Mouse (Mus musculus): ENCODE data around the gene Kctd10. TPM values are rescaled to one million over a fixed set of nuclear protein-coding genes. Genes with fewer than 3 reads are reported as not detected.
A peak's percentile ranks its signal among the peaks of the same experiment; 100 is the strongest.

The Kctd10 gene
- polyA plus RNA-seq, 1 experiment from 2014 or later, result 86.4 TPM

DNA sequence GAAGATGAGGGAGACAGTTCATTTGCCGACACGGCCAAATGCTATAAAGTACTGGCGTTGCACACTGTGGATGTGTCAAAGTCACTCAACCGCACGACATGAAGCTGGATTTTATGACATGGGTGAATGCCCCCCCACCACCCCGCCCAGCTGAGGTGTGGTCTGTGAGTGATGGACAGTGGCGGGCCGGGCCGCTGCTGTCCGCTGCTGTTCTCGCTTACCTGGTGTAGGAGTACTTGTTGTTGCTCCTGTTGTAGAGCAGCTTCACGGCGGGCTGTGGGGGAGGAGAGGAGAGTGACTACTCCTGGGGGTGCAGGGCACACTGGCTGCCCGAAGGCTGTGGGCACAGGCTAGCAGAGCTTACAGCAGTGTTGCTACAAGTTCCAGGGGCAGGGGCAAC lies 12.2 kb downstream of the Kctd10 start:
- Histone ChIP-seq H3K27me3 (ENCODE audit: control insufficient read depth, insufficient read depth, low read length) (no peaks in the 10 kb centered on the region), H3K36me3 (ENCODE audit: control insufficient read depth, insufficient read depth, low read length) (peaks cover 4% of the 10 kb centered on the region), H3K27ac (ENCODE audit: low read depth, low read length) (no peak overlapping the region), H3K4me3 (ENCODE audit: low read depth, low read length) (no peak overlapping the region), H3K4me1 (replicated peaks; ENCODE audit: control insufficient read depth, insufficient read depth, low read length) (0 out of 2 replicates have a peak, but pooled peaks cover 2% of the 10 kb centered on the region), H3K9me3 (ENCODE audit: control insufficient read depth, low read length) (no peaks in the 10 kb centered on the region), H3K4me2 (ENCODE audit: low read depth, low read length, severe bottlenecking) (no peak overlapping the region), H3K9ac (ENCODE audit: low read length) (no peak overlapping the region)
- DNase-seq (ENCODE audit: low spot score) (no peak), ATAC-seq (replicated peaks; ENCODE audit: low FRiP score) (no peak)
- 93% methylated on average over 14 of the region's 14 CpGs for WGBS

DNA sequence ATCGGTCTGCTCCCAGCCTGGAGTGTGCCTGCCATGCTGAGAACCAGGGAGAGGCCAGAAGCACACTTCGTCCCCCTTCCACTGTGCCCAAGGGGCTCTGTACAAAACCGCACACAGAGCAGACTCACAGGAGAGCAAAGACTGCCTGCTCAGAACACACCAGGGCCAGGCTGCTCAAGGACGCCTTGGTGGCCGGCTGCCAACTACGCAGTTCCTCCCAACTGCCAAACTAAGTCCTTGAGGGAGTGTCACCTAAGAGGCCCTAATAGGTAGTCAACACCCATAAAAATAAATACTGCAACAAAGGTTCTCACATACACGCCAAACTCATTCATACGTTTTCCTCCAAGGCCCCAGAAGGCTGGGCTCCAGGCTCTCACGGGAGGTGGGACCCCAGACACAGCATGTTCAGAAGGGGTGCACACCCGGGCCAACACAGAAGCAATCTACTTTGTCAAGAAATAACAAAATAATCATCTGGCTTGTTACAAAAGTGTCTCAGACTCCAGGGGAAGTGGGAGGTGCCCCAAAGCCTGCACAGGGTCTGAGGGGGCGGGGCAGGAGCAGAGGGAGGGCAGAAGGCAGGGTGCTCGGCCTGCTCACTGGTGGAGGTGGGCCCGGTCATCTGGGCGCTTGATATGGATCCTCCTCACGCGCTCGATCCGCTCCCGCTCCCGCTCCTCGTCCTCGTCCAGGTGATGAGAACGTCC lies 15.1 kb downstream of the Kctd10 start:
- WGBS, result 92% methylated on average over 23 of the region's 23 CpGs
- no peak for DNase-seq (ENCODE audit: low spot score)
- Histone ChIP-seq H3K36me3 (ENCODE audit: control insufficient read depth, insufficient read depth, low read length) (peaks cover 4% of the 10 kb centered on the region), H3K9me3 (ENCODE audit: control insufficient read depth, low read length) (no peaks in the 10 kb centered on the region), H3K27ac (ENCODE audit: low read depth, low read length) (no peak overlapping the region), H3K4me3 (ENCODE audit: low read depth, low read length) (no peak overlapping the region), H3K4me2 (ENCODE audit: low read depth, low read length, severe bottlenecking) (no peak overlapping the region), H3K27me3 (ENCODE audit: control insufficient read depth, insufficient read depth, low read length) (no peaks in the 10 kb centered on the region), H3K9ac (ENCODE audit: low read length) (no peak overlapping the region), H3K4me1 (replicated peaks; ENCODE audit: control insufficient read depth, insufficient read depth, low read length) (no peaks in the 10 kb centered on the region)
- no peak for ATAC-seq (replicated peaks; ENCODE audit: low FRiP score)

DNA sequence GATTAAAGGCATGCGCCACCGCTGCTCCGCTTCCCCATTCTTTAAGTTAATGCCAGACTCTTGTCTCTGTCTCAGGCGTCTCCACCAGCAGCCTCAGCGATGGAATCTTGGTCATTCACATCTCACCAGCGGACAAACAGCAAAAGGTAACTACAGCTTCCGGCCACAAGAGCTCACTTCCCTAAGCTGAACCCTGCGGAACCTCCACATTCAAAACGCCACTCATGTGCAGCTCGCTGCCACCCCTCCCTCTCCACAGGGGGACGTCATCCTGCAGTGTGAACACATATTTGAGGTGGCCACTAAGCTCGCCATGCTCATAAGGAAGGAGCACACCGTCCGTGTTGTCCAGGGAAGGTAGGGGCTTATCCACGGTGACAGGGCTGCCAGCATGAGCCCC lies 19.3 kb downstream of the Kctd10 start:
- no peak overlapping the region for H3K27ac ChIP-seq (ENCODE audit: low read depth, low read length)
- ATAC-seq (replicated peaks; ENCODE audit: low FRiP score) (no peak), DNase-seq (ENCODE audit: low spot score) (no peak)
- peaks cover 3% of the 10 kb centered on the region; the same call in 1 of the 2 replicates for H3K4me1 ChIP-seq (replicated peaks; ENCODE audit: control insufficient read depth, insufficient read depth, low read length)
- H3K4me3 ChIP-seq (ENCODE audit: low read depth, low read length), result no peak overlapping the region
- no peak overlapping the region for H3K9ac ChIP-seq (ENCODE audit: low read length)
- H3K9me3 ChIP-seq (ENCODE audit: control insufficient read depth, low read length), result no peaks in the 10 kb centered on the region
- WGBS, result 86% methylated on average over 15 of the region's 15 CpGs
- no peaks in the 10 kb centered on the region for H3K27me3 ChIP-seq (ENCODE audit: control insufficient read depth, insufficient read depth, low read length)
- H3K36me3 ChIP-seq (ENCODE audit: control insufficient read depth, insufficient read depth, low read length), result peaks cover 4% of the 10 kb centered on the region
- H3K4me2 ChIP-seq (ENCODE audit: low read depth, low read length, severe bottlenecking), result no peak overlapping the region

DNA sequence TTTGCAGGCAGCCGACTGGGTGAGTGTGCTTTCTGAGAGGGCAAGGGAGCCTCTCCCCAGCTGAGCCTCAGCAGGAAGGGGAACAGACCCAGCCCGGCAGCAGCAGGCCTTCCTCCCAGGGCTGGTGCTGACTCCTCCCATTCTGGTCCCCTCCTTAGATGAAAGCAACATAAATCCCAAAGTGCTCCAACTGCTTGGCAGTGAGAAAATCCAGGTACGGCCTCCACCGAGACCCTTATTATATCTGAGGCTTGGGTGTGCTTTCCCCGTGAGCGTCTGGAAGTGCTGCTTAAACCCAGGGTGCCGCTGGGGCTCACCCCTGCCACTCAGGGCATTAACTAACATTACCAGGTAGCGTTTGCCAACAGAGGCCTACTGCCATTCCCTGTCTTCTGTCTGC lies 20.7 kb downstream of the Kctd10 start:
- Histone ChIP-seq H3K9me3 (ENCODE audit: control insufficient read depth, low read length) (no peaks in the 10 kb centered on the region), H3K27ac (ENCODE audit: low read depth, low read length) (no peak overlapping the region), H3K4me3 (ENCODE audit: low read depth, low read length) (no peak overlapping the region), H3K4me1 (replicated peaks; ENCODE audit: control insufficient read depth, insufficient read depth, low read length) (peaks cover 3% of the 10 kb centered on the region; the same call in 1 of the 2 replicates), H3K4me2 (ENCODE audit: low read depth, low read length, severe bottlenecking) (no peak overlapping the region), H3K9ac (ENCODE audit: low read length) (no peak overlapping the region), H3K27me3 (ENCODE audit: control insufficient read depth, insufficient read depth, low read length) (no peaks in the 10 kb centered on the region), H3K36me3 (ENCODE audit: control insufficient read depth, insufficient read depth, low read length) (no peaks in the 10 kb centered on the region; the same call in 1 of the 2 replicates)
- ATAC-seq (replicated peaks; ENCODE audit: low FRiP score) (no peak), DNase-seq (ENCODE audit: low spot score) (no peak)
- WGBS, result 81% methylated on average over 8 of the region's 8 CpGs

- no peak overlapping the region for H3K4me3 ChIP-seq (ENCODE audit: low read depth, low read length)
- H3K9me3 ChIP-seq (ENCODE audit: control insufficient read depth, low read length), result no peaks in the 10 kb centered on the region
- WGBS, result 71% methylated on average over 10 of the region's 10 CpGs
- ATAC-seq (replicated peaks; ENCODE audit: low FRiP score), result no peak
- no peak overlapping the region for H3K27ac ChIP-seq (ENCODE audit: low read depth, low read length)
- no peaks in the 10 kb centered on the region; the same call in 1 of the 2 replicates for H3K36me3 ChIP-seq (ENCODE audit: control insufficient read depth, insufficient read depth, low read length)
- H3K27me3 ChIP-seq (ENCODE audit: control insufficient read depth, insufficient read depth, low read length), result no peaks in the 10 kb centered on the region
- H3K4me1 ChIP-seq (replicated peaks; ENCODE audit: control insufficient read depth, insufficient read depth, low read length), result peaks cover 3% of the 10 kb centered on the region; the same call in 1 of the 2 replicates
- no peak overlapping the region for H3K4me2 ChIP-seq (ENCODE audit: low read depth, low read length, severe bottlenecking)
- no peak overlapping the region for H3K9ac ChIP-seq (ENCODE audit: low read length)
- no peak for DNase-seq (ENCODE audit: low spot score)
These were observed 21.5 kb downstream of the Kctd10 start for GRCm38 (mm10) chr5:114358833-114359232.

GRCm38 (mm10) chr5:114356936-114357751 lies 23.2 kb downstream of the Kctd10 start:
- Histone ChIP-seq H3K9ac (ENCODE audit: low read length) (no peak overlapping the region), H3K27ac (ENCODE audit: low read depth, low read length) (no peak overlapping the region), H3K27me3 (ENCODE audit: control insufficient read depth, insufficient read depth, low read length) (no peaks in the 10 kb centered on the region), H3K4me1 (replicated peaks; ENCODE audit: control insufficient read depth, insufficient read depth, low read length) (peaks cover 3% of the 10 kb centered on the region; the same call in 1 of the 2 replicates), H3K36me3 (ENCODE audit: control insufficient read depth, insufficient read depth, low read length) (no peaks in the 10 kb centered on the region; the same call in 1 of the 2 replicates), H3K4me2 (ENCODE audit: low read depth, low read length, severe bottlenecking) (no peak overlapping the region), H3K9me3 (ENCODE audit: control insufficient read depth, low read length) (no peaks in the 10 kb centered on the region), H3K4me3 (ENCODE audit: low read depth, low read length) (no peak overlapping the region)
- ATAC-seq (replicated peaks; ENCODE audit: low FRiP score), result no peak
- 55% methylated on average over 23 of the region's 23 CpGs for WGBS
- DNase-seq (ENCODE audit: low spot score), result no peak

DNA sequence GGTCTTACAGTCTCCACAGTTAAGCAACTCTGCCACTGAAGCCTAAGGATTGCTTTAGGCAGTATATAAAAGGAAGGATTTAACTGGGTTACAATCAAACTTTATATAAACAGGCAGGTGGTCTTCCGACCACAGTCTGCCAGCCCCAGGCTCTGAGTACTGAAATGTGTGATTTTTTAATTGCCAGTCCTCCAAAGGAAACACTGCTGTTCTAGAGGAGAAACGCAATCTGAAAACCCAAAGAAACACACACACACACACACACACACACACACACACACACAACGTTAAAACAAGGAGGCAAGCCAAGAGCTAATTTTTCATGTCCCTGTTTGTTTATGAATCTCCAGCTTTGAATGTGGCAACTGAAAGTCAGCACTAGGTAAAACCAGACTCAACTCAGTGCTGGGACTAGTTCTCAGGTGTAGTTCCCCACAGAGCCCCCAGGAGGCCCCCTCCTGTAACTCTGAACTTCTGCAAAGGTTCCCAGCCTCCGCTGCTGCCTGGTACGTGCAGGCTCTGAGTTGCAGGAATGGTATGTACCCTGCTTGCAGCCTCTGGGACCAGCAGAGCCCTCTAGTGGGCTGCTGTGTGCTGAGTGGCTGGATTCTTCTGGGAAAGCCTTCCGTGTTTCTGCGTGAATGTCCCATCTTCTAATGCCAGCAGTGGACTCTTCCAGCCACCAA lies 23.9 kb downstream of the Kctd10 start:
- Histone ChIP-seq H3K4me2 (ENCODE audit: low read depth, low read length, severe bottlenecking) (no peak overlapping the region), H3K27me3 (ENCODE audit: control insufficient read depth, insufficient read depth, low read length) (no peaks in the 10 kb centered on the region), H3K9me3 (ENCODE audit: control insufficient read depth, low read length) (no peaks in the 10 kb centered on the region), H3K27ac (ENCODE audit: low read depth, low read length) (no peak overlapping the region), H3K4me1 (replicated peaks; ENCODE audit: control insufficient read depth, insufficient read depth, low read length) (peaks cover 3% of the 10 kb centered on the region; the same call in 1 of the 2 replicates), H3K4me3 (ENCODE audit: low read depth, low read length) (no peak overlapping the region), H3K36me3 (ENCODE audit: control insufficient read depth, insufficient read depth, low read length) (no peaks in the 10 kb centered on the region; the same call in 1 of the 2 replicates), H3K9ac (ENCODE audit: low read length) (no peak overlapping the region)
- 29% methylated on average over 7 of the region's 7 CpGs for WGBS
- ATAC-seq (replicated peaks; ENCODE audit: low FRiP score) (no peak), DNase-seq (ENCODE audit: low spot score) (peak; percentile 83)

DNA sequence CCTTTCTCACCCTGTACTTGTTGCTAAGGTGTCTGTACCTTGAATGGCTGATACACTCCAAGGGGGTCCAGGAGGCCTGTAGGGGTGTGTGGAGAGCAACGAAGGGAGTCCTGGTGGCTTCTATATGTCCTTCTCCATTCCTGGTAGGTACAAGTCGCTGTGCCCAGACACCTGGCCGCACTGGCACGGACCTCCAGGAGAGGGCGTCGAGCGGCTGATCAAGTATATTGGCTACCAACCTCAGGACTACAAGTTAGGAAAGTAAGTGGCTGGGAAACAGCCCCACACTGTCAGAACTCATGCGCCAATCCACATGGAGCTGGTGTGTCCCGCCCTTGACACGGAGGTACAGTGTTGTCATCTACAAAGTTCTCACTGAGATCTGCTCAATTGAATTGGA lies 28.8 kb downstream of the Kctd10 start:
- Histone ChIP-seq H3K4me1 (replicated peaks; ENCODE audit: control insufficient read depth, insufficient read depth, low read length) (0 out of 2 replicates have a peak, but pooled peaks cover 2% of the 10 kb centered on the region), H3K27me3 (ENCODE audit: control insufficient read depth, insufficient read depth, low read length) (no peaks in the 10 kb centered on the region), H3K4me3 (ENCODE audit: low read depth, low read length) (no peak overlapping the region), H3K36me3 (ENCODE audit: control insufficient read depth, insufficient read depth, low read length) (no peaks in the 10 kb centered on the region), H3K4me2 (ENCODE audit: low read depth, low read length, severe bottlenecking) (no peak overlapping the region), H3K9ac (ENCODE audit: low read length) (no peak overlapping the region), H3K27ac (ENCODE audit: low read depth, low read length) (no peak overlapping the region), H3K9me3 (ENCODE audit: control insufficient read depth, low read length) (no peaks in the 10 kb centered on the region)
- no peak for ATAC-seq (replicated peaks; ENCODE audit: low FRiP score)
- no peak for DNase-seq (ENCODE audit: low spot score)
- WGBS, result 57% methylated on average over 10 of the region's 10 CpGs

Measured in forebrain, embryonic 11.5 days (tissue).